Mouse (Mus musculus): ENCODE results near the gene Ndufs5. TPM values are rescaled to one million over a fixed set of nuclear protein-coding genes. Genes with fewer than 3 reads are reported as not detected.
A peak's percentile ranks its signal among the peaks of the same experiment; 100 is the strongest.

The Ndufs5 gene
- polyA plus RNA-seq, 1 experiment from 2014 or later = 344 TPM

DNA sequence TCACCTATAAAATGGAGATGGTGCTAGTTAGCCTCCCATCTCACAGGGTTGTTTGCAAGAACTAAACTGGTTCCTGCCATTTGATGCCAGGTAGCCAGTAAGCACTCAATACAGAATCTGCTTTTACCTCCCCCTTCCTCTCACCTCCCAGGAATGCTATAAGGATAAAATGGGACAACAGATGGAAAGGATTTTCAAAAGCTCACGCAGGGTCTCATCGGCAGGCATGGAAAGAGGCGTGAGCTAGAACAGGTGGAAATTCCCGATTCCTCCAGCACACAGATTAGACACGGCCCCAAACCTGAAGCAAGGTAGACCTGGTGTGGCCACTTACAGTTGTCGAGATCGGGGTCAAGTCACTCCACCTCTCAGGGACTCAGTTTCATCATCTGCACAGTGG is 33.0 kb downstream of the Ndufs5 start:
- Histone ChIP-seq H3K9ac (ENCODE audit: low read depth, low read length) (no peak overlapping the region), H3K4me3 (ENCODE audit: low read depth, low read length) (no peak overlapping the region; the same call in 1 of the 2 replicates), H3K4me1 (replicated peaks; ENCODE audit: control insufficient read depth, insufficient read depth, low read length) (peaks cover 4% of the 10 kb centered on the region), H3K27ac (ENCODE audit: low read depth, low read length) (no peak overlapping the region), H3K4me2 (replicated peaks; ENCODE audit: low read depth, low read length) (no peak overlapping the region), H3K27me3 (ENCODE audit: control insufficient read depth, insufficient read depth, low read length) (no peaks in the 10 kb centered on the region), H3K9me3 (ENCODE audit: control insufficient read depth, low read length) (no peaks in the 10 kb centered on the region), H3K36me3 (ENCODE audit: control insufficient read depth, insufficient read depth, low read length) (no peaks in the 10 kb centered on the region)
- WGBS = 72% methylated on average over 7 of the region's 7 CpGs
- DNase-seq (ENCODE audit: low spot score) (no peak), ATAC-seq (ENCODE audit: low FRiP score) (no peak)

DNA sequence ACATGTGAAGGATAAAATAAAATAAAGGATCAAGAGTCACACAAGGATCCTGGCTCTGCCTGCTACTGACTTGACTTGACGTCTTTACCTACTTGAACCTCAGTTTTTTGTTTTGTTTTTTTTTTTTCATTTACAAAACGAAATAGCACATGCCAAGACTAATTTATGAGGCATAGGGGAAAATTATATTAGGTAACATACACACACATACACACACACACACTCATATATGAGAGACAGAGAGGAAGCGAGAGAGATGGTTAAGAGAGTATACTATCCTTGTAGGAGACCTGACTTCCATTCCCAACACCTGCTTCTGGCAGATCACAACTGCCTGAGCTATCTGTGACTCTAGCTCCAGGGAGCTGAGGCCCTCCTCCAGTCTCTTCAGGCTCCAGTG is 33.7 kb downstream of the Ndufs5 start, which contains the start of gene Macf1:
Macf1 (minus strand) TSS at position 101 of the 400 bp plus-strand sequence.
- no peak for DNase-seq (ENCODE audit: low spot score)
- no peaks in the 10 kb centered on the region for H3K27me3 ChIP-seq (ENCODE audit: control insufficient read depth, insufficient read depth, low read length)
- H3K4me2 ChIP-seq (replicated peaks; ENCODE audit: low read depth, low read length) = no peak within 1 kb of the TSS
- no peak within 1 kb of the TSS for H3K9ac ChIP-seq (ENCODE audit: low read depth, low read length)
- H3K4me3 ChIP-seq (ENCODE audit: low read depth, low read length) = no peak within 1 kb of the TSS
- 87% methylated on average over 3 of the region's 3 CpGs for WGBS
- ATAC-seq (ENCODE audit: low FRiP score) = no peak
- H3K4me1 ChIP-seq (replicated peaks; ENCODE audit: control insufficient read depth, insufficient read depth, low read length) = peaks cover 4% of the 10 kb centered on the region
- no peaks in the 10 kb centered on the region for H3K36me3 ChIP-seq (ENCODE audit: control insufficient read depth, insufficient read depth, low read length)
- no peaks in the 10 kb centered on the region for H3K9me3 ChIP-seq (ENCODE audit: control insufficient read depth, low read length)
- no peak within 1 kb of the TSS for H3K27ac ChIP-seq (ENCODE audit: low read depth, low read length)

DNA sequence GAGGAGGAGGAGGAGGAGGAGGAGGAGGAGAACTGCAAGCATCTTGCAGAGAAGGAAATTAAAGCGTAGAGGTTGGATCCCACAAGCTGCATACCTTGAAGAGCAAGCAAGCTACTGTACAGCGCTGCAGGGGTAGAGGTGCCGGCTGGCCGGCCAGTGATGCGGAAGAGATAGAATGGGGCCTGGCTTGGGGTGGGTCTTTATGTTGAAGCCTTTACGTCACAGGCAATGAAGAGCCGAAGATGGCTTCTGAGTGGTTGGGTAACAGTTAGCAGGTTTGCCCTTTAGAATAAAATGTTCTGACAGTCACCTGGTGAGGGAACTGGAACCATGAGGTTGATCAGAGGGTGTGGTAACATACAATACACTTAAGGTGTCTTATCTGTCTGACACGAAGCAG is 35.7 kb downstream of the Ndufs5 start:
- no peaks in the 10 kb centered on the region for H3K27me3 ChIP-seq (ENCODE audit: control insufficient read depth, insufficient read depth, low read length)
- H3K9me3 ChIP-seq (ENCODE audit: control insufficient read depth, low read length) = no peaks in the 10 kb centered on the region
- H3K27ac ChIP-seq (ENCODE audit: low read depth, low read length) = no peak overlapping the region
- no peak overlapping the region for H3K9ac ChIP-seq (ENCODE audit: low read depth, low read length)
- H3K36me3 ChIP-seq (ENCODE audit: control insufficient read depth, insufficient read depth, low read length) = no peaks in the 10 kb centered on the region
- H3K4me3 ChIP-seq (ENCODE audit: low read depth, low read length) = no peak overlapping the region
- DNase-seq (ENCODE audit: low spot score) (no peak), ATAC-seq (ENCODE audit: low FRiP score) (no peak)
- peaks cover 4% of the 10 kb centered on the region for H3K4me1 ChIP-seq (replicated peaks; ENCODE audit: control insufficient read depth, insufficient read depth, low read length)
- WGBS = 81% methylated on average over 8 of the region's 8 CpGs
- H3K4me2 ChIP-seq (replicated peaks; ENCODE audit: low read depth, low read length) = no peak overlapping the region

DNA sequence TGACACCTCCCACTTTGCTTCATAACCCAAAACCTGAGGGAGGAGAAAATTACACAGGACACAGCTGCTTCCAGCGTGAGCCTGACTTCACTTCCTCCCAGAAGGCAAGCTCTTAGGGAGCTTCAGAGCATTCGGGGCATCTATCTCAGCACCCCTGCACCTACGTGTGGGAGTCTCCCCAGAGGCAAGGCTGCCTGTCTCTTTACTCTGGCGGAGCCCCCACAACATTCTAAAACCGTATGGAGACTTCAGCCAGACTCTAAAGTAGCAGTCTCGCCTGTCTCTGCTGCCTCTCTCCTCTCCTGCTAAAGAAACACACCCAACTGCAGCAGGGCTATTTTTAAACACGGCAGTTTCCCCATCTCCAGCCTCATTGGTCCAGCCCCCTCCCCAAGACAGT is 37.0 kb downstream of the Ndufs5 start:
- 61% methylated on average over 7 of the region's 7 CpGs for WGBS
- Histone ChIP-seq H3K27me3 (ENCODE audit: control insufficient read depth, insufficient read depth, low read length) (no peaks in the 10 kb centered on the region), H3K4me1 (replicated peaks; ENCODE audit: control insufficient read depth, insufficient read depth, low read length) (peaks cover 8% of the 10 kb centered on the region), H3K9ac (ENCODE audit: low read depth, low read length) (no peak overlapping the region), H3K4me2 (replicated peaks; ENCODE audit: low read depth, low read length) (no peak overlapping the region), H3K9me3 (ENCODE audit: control insufficient read depth, low read length) (no peaks in the 10 kb centered on the region), H3K27ac (ENCODE audit: low read depth, low read length) (no peak overlapping the region), H3K36me3 (ENCODE audit: control insufficient read depth, insufficient read depth, low read length) (no peaks in the 10 kb centered on the region), H3K4me3 (ENCODE audit: low read depth, low read length) (no peak overlapping the region)
- no peak for DNase-seq (ENCODE audit: low spot score)
- ATAC-seq (ENCODE audit: low FRiP score) = no peak

DNA sequence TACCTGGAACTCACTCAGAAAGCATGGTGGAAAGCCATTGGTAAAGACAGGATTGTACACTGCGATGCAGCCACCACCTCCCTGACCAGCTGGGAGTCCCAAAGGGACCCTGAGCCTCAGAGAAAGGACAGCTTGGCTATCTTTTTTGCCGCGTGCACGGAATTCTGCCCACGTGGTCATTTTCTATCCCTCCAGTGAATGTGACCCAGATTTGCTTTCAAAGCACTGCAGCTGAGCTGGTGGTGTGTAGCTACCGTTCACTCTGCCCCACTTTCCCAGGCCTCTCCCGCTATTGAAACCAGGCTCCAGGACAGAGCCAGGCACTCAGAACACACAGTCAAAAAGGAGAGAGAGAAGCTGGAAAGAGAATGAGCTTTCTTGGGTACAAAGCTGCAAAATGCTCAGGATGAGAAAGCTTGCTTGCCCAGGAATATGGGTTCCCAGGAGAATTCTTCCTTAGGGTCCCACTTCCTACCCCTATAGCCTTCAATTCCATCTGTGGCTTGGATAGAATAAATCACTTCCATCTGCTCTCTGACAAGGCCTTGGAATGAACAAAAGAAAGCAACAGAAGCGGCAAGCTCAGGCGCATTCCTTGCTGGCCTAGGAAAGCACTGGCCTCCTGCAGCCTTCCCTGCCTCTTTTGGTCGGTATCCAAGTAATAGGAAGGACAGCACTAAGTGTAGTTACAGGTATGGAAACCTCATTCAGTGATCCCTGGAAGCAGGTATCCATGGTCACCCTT is 40.8 kb downstream of the Ndufs5 start:
- no peak for ATAC-seq (ENCODE audit: low FRiP score)
- peak; percentile 39 for DNase-seq (ENCODE audit: low spot score)
- Histone ChIP-seq H3K9ac (ENCODE audit: low read depth, low read length) (no peak overlapping the region), H3K36me3 (ENCODE audit: control insufficient read depth, insufficient read depth, low read length) (no peaks in the 10 kb centered on the region), H3K4me3 (ENCODE audit: low read depth, low read length) (no peak overlapping the region), H3K4me2 (replicated peaks; ENCODE audit: low read depth, low read length) (no peak overlapping the region), H3K9me3 (ENCODE audit: control insufficient read depth, low read length) (no peaks in the 10 kb centered on the region), H3K27ac (ENCODE audit: low read depth, low read length) (peak overlapping the region; percentile 61), H3K27me3 (ENCODE audit: control insufficient read depth, insufficient read depth, low read length) (no peaks in the 10 kb centered on the region), H3K4me1 (replicated peaks; ENCODE audit: control insufficient read depth, insufficient read depth, low read length) (0 out of 2 replicates have a peak, but pooled peaks cover 4% of the 10 kb centered on the region)
- whole genome bisulfite sequencing = 28% methylated on average over 10 of the region's 10 CpGs

DNA sequence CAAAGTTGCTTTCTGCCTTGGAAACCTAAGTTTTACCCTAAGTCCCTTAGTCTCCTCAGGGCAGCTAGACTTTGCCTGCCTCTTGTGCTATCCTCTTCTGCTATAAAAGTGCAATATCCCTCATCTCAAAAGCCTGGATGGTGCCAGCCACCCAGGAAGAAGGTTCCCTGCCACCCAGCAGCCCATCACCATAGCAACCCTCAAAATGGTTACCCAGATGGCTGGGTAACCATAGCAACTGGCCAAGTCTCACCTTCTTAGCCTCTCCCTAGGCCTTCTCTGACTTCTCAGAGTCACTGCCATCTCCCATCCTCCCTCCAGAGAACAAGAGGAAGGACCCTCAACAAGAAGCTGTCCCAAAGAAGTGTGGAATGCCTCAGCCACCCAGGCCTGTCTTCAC is 47.4 kb downstream of the Ndufs5 start:
- Histone ChIP-seq H3K4me3 (ENCODE audit: low read depth, low read length) (no peak overlapping the region), H3K36me3 (ENCODE audit: control insufficient read depth, insufficient read depth, low read length) (no peaks in the 10 kb centered on the region), H3K27ac (ENCODE audit: low read depth, low read length) (no peak overlapping the region), H3K27me3 (ENCODE audit: control insufficient read depth, insufficient read depth, low read length) (no peaks in the 10 kb centered on the region), H3K4me1 (replicated peaks; ENCODE audit: control insufficient read depth, insufficient read depth, low read length) (peaks cover 2% of the 10 kb centered on the region), H3K4me2 (replicated peaks; ENCODE audit: low read depth, low read length) (no peak overlapping the region), H3K9me3 (ENCODE audit: control insufficient read depth, low read length) (no peaks in the 10 kb centered on the region), H3K9ac (ENCODE audit: low read depth, low read length) (no peak overlapping the region)
- ATAC-seq (ENCODE audit: low FRiP score) = no peak; the same call in 1 of the 2 replicates
- peak; percentile 46 for DNase-seq (ENCODE audit: low spot score)

DNA sequence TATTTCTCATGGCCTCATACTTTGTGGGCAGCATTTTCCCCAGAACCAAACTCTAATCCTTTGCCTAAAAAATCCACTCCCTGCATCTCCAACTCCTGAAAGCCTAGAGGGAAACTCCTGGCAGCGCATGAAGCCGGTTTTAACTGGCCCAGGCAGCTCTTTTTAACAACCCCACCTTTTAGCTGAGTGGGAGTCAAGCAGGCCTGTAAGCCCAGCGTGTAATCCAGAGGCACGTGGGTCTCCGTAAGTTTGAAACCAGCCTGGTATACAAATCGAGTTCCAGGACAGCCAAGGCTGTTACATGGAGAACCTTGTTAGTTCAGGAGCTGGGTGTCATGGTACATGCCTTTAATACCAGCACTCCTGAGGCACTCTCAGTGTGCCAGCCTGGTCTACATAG is 48.3 kb downstream of the Ndufs5 start:
- Histone ChIP-seq H3K9ac (ENCODE audit: low read depth, low read length) (no peak overlapping the region), H3K4me1 (replicated peaks; ENCODE audit: control insufficient read depth, insufficient read depth, low read length) (peaks cover 2% of the 10 kb centered on the region), H3K36me3 (ENCODE audit: control insufficient read depth, insufficient read depth, low read length) (no peaks in the 10 kb centered on the region), H3K9me3 (ENCODE audit: control insufficient read depth, low read length) (no peaks in the 10 kb centered on the region), H3K4me3 (ENCODE audit: low read depth, low read length) (no peak overlapping the region), H3K27ac (ENCODE audit: low read depth, low read length) (no peak overlapping the region), H3K4me2 (replicated peaks; ENCODE audit: low read depth, low read length) (no peak overlapping the region), H3K27me3 (ENCODE audit: control insufficient read depth, insufficient read depth, low read length) (no peaks in the 10 kb centered on the region)
- DNase-seq (ENCODE audit: low spot score) (no peak), ATAC-seq (ENCODE audit: low FRiP score) (no peak)
- 78% methylated on average over 6 of the region's 6 CpGs for WGBS

DNA sequence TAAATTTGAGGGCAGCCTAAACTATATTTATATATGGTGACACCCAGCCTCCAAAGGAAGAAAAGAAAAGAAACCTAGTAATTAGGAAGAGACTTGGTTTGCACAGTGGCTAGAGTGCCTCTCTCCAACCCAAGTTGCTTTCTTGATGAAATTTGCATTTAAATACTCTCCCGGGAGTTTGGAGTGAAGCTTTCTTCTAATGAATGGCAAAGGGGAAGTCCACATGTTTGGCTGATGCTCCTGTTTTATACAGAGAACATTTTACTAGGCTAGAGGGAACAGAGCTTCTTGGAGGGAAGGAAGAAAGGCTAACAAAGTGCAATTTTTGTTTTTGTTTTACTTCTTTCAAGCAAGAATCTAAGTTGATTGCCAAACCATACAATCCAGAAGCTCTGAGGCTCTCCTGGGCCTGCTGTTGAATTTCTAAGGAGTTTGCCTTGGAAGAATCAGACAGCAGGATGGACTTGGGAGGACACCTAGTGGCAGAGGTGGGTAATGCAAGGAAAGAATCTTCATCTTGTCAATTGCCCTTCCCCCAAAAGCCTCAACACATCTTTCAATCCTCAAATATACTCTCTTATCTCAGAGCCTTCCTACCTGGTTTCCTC is 50.6 kb downstream of the Ndufs5 start:
- no peak overlapping the region for H3K27ac ChIP-seq (ENCODE audit: low read depth, low read length)
- WGBS = 19% methylated on average over 1 of the region's 1 CpGs
- H3K27me3 ChIP-seq (ENCODE audit: control insufficient read depth, insufficient read depth, low read length) = no peaks in the 10 kb centered on the region
- H3K4me3 ChIP-seq (ENCODE audit: low read depth, low read length) = no peak overlapping the region
- DNase-seq (ENCODE audit: low spot score) (peak; percentile 91), ATAC-seq (ENCODE audit: low FRiP score) (no peak)
- no peaks in the 10 kb centered on the region for H3K36me3 ChIP-seq (ENCODE audit: control insufficient read depth, insufficient read depth, low read length)
- H3K4me2 ChIP-seq (replicated peaks; ENCODE audit: low read depth, low read length) = no peak overlapping the region
- no peaks in the 10 kb centered on the region for H3K9me3 ChIP-seq (ENCODE audit: control insufficient read depth, low read length)
- H3K9ac ChIP-seq (ENCODE audit: low read depth, low read length) = no peak overlapping the region
- peaks cover 7% of the 10 kb centered on the region for H3K4me1 ChIP-seq (replicated peaks; ENCODE audit: control insufficient read depth, insufficient read depth, low read length)

DNA sequence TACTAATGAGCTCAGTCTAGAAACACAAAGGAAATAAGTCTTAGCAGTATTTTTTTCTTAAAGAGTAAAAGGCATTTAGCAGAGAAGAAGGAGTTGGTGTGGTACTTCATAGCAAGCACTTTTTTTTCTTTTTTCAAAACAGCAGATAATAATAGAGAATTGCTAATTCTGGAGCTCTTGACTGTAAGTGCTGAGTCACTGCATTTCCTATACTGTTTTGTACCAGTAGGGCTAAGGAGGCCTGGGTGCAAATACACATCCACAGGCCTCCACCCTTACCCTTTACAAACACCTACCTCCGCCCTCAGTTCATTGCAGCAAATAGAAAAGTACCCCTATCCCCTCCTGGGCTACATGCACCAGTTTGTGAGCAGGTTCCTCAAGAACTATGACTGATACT is 51.5 kb downstream of the Ndufs5 start:
- H3K4me2 ChIP-seq (replicated peaks; ENCODE audit: low read depth, low read length) = no peak overlapping the region

More for the DNA sequence above, 51.5 kb downstream of the Ndufs5 start:
- Histone ChIP-seq H3K4me1 (replicated peaks; ENCODE audit: control insufficient read depth, insufficient read depth, low read length) (peaks cover 7% of the 10 kb centered on the region), H3K4me3 (ENCODE audit: low read depth, low read length) (no peak overlapping the region), H3K9ac (ENCODE audit: low read depth, low read length) (no peak overlapping the region), H3K27me3 (ENCODE audit: control insufficient read depth, insufficient read depth, low read length) (no peaks in the 10 kb centered on the region), H3K9me3 (ENCODE audit: control insufficient read depth, low read length) (no peaks in the 10 kb centered on the region), H3K27ac (ENCODE audit: low read depth, low read length) (no peak overlapping the region; the same call in 1 of the 2 replicates), H3K36me3 (ENCODE audit: control insufficient read depth, insufficient read depth, low read length) (no peaks in the 10 kb centered on the region)
- WGBS = 86% methylated on average over 1 of the region's 1 CpGs
- DNase-seq (ENCODE audit: low spot score) (peak; percentile 14), ATAC-seq (ENCODE audit: low FRiP score) (no peak)

All from hindbrain, embryonic 11.5 days (tissue).